Mouse (Mus musculus) heart, adult 9 months (tissue): ENCODE results near the gene Dpp6.

Source experiments
- DNase-seq, 2 experiments: peaks; one replicate each; pipeline ENCODE4 v3.0.0; 2022; ENCODE audit warnings: low spot score in 2 of 2

Gene Dpp6

GRCm38 (mm10) chr5:27278120-27278645, 461.2 kb downstream of the Dpp6 start:
- no peak for DNase-seq

GRCm38 (mm10) chr5:27286876-27287275, 469.9 kb downstream of the Dpp6 start:
- no peak for DNase-seq

- no peak for DNase-seq
Measured at GRCm38 (mm10) chr5:27291378-27291777, 474.4 kb downstream of the Dpp6 start.

DNA sequence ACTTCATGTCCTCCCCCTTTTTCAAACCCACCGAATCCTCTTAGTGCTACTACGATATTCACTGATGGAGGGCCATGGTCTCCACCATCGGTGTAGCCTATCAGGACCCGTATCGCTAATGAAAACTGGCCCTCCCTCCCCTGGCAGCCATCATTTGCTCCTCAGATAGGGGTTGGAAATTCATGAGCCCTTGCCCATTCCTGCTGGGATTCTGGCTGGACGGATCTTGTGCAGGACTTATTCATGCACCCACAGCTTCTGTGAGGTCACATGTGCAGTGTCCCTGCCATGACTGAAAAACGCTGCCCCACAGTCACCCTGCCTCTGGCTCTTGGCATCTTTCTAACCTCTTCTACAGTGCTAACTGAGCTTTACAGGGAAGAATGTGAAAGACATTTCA, 475.2 kb downstream of the Dpp6 start:
- DNase-seq, result no peak

- DNase-seq, result no peak
Measured at GRCm38 (mm10) chr5:27304115-27304514, 487.1 kb downstream of the Dpp6 start.

- no peak for DNase-seq
Measured at GRCm38 (mm10) chr5:27306497-27307152, 489.6 kb downstream of the Dpp6 start.

- no peak for DNase-seq
Measured at GRCm38 (mm10) chr5:27310217-27310616, 493.2 kb downstream of the Dpp6 start.

- no peak for DNase-seq
Measured at GRCm38 (mm10) chr5:27316674-27317073, 499.7 kb downstream of the Dpp6 start.

DNA sequence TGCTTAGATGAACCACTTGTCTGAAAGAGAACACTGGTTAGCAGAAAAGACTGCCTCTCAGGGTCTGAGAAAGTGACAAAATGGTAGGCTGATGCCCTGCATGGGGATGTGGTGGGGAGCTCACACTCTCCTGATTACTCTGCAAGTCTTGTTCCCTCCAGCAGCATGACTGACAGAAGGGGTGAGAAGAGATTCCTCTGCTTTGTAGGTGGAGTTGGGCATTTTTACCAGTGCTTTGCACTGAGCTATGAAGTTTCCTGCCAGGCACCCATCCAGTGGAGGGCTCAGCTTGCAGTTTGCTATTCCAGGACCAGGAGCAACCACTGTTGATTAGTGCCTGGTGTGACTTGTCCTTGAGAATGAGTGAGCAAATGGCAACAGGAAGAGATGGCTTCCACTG, 500.3 kb downstream of the Dpp6 start:
- no peak for DNase-seq

DNA sequence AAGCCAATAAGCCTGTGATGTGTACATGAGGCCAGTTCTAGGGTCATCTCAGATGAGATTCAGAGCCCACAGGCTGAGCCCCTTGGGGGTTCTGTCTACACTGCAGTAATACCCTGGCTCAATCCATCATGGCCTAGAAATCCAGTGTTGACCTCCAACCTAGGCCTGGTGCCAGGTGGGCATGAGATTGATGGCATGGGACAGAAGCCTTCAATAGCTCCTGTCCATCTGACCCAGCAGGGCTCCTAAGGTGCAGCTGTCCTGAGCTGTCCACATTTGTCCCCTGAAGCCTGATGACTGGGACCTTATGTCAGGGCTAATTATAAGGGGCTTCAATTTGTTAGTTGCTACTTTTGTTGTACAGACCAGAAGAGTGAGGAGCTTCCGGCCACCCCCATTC, 500.8 kb downstream of the Dpp6 start:
- no peak for DNase-seq

GRCm38 (mm10) chr5:27319731-27320130, 502.7 kb downstream of the Dpp6 start:
- DNase-seq, result no peak

DNA sequence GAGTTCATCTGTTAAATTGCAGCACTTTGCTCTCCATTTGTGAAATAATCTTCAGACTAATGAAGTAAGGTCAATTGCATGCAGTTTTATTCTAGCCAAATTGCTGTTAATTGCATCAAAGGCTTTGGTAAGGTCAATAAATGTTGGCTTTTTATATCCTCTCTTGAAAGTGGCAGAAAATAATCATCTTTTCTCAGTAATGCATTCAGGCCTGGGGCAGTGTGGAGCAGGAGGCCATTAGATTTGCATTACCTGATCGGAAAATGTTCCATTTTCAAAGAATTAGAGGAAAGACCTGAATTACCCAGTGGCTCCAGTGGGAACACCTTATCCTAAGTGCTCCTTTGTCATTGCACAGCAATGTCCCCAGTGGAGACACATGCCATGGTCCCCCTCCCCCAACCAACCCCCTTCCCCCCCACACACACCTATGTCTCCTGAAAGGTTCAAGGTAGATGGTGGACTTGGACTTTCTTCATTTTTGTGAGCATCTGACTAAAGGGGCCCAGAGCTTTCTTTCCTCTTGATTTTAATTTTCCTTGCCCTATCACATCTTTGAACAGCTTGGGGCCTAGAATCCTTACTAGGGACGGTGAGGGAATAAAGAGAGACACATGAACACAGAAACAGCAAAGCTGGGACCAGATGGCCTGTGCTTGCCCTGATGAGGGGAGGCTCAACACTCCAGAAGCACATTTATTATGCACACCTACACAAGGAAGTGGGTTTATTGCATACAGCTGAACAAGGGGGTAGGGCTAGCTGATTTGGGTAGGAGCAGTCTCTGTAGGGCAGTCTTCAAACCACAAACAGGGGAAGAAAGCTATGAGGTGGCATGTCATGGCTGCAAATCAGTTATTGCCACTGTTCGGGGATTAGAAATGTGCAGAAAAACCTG, 506.1 kb downstream of the Dpp6 start:
- DNase-seq, result no peak

- DNase-seq, result no peak
Measured at GRCm38 (mm10) chr5:27324346-27324928, 507.4 kb downstream of the Dpp6 start.

DNA sequence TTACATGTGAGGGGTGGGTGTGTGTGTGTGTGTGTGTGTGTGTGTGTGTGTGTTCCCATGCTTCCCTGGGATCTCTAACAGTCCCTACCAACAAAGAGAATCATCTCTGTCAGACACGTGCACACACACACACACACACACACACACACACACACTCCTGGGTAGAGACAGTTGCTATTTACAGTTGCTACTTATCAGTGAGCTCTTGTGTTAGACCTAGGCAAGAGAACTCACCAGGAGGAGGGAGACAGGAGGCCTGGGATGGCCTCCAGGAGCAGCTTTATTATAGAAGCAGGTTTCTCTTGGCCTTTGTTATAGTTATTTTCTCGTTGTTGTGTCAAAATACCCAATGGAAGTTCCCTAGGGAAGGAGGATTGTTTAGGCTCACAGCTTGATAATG, 519.7 kb downstream of the Dpp6 start:
- DNase-seq, result peak; percentile 11 to 21

DNA sequence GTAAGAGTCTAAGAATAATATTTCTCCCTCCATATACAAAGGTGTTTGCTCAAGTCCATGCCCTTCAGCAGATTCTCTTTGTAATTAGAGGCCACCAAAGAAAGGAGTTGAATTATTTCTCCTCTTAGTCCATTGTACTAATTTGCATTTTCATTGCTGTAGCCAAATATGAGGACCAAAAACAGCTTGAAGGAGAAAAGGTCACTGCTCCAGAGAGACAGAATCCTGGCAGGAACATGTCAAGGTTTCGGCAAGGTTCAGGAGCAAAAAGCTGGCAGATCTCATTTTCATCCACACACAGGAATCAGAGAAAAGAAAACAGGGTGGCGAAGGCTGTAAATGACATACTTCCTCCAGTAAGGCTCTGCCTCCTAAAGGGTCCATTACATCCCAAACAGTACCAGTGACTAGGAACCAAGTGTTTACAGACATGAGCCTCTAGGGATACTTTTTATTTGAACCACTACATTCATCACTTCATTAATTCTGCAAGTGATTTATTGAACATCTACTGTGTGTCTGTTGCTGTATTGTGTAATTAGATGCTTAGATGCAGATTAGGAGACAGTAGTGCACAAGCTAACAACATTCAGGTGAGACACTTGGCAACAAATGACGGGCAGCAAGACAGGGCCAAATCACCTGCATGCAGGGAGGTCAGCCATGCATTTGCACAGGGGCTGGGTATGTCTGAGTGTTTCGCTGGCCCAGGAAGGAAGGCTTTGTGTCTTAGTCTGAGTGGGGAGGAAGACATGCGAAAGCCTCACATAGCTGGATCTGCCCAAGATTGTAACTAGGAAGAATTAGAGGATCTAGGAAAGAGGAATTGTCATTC, 522.4 kb downstream of the Dpp6 start:
- no peak for DNase-seq

GRCm38 (mm10) chr5:27342276-27342675, 525.3 kb downstream of the Dpp6 start:
- DNase-seq, result no peak

DNA sequence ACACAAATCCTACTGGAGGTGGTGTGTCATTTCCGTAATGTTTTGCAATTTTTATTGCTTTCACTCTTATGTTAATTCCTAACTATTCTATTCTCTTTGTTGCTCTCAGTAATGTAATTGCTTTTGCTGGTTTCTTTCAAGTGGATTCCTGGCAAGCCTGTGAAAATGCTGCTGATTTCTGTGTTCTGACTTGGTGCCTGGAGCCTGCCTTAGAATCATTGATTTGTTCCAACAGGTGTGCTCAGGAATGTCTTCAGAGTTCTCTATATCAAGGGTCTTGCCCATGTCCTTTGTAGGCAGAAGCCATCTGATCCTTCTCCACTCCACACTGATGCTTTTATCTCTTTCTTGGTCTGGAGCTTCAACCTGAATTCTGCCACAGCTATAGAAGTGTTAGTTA, 526.6 kb downstream of the Dpp6 start:
- no peak for DNase-seq

- no peak for DNase-seq
Measured at GRCm38 (mm10) chr5:27348181-27349095, 531.4 kb downstream of the Dpp6 start.

- DNase-seq, result no peak
Measured at GRCm38 (mm10) chr5:27357630-27358029, 540.6 kb downstream of the Dpp6 start.

GRCm38 (mm10) chr5:27365946-27366345, 548.9 kb downstream of the Dpp6 start:
- no peak for DNase-seq

GRCm38 (mm10) chr5:27370814-27371213, 553.8 kb downstream of the Dpp6 start:
- DNase-seq, result no peak
